8 mouse cellular contexts compared by ENCODE assay signal in the genomic region with DNA sequence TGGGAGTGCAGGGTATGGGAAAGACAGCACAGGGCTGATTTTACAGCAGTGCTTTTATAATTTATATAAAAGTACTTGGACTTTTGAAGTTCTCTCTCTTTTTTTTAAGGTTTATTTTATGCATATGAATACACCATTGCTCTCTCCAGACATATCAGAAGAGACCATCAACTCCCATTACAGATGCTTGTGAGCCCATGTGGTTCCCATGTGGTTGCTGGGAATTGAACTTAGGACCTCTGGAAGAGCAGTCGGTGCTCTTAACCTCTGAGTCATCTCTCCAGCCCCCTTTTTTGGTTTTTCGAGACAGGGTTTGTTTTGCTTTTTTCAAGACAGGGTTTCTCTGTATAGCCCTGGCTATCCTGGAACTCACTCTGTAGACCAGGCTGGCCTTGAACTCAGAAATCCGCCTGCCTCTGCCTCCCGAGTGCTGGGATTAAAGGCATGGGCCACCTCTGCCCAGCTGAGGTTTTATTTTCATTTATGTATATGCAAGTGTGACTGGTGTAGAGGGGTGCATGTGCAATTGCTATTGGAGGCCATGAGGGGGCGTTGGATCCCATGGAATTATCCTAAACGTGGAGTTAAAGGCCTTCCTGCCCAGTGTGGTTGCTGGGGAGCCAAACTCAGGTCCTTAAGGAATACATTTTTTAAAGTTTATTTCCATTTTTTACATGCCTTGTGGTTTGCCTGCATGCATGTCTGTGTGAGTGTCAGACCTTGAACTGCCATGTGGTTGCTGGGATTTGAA. TPM values are rescaled to one million over a fixed set of nuclear protein-coding genes. Genes with fewer than 3 reads are reported as not detected.
DNase-seq lines count a peak whose midpoint lies in the region; ATAC-seq and TF ChIP-seq lines count a peak whose summit lies in the region.
"Had no signal": no experiment of that assay in that cellular context is flagged by ENCODE, and none has a peak within 500 bp of the region (broad histone marks: within the 10 kb centered on the region; RNA-seq: fewer than 3 reads in every experiment).

No protein-coding gene starts in this region.

- peak overlapping the region; percentile 88 for H3K4me2 ChIP-seq in liver, embryonic 11.5 days
- peak overlapping the region; percentile 94 for H3K4me2 ChIP-seq in stomach, postnatal 0 days (replicated peaks; ENCODE audit: low read depth)

- H3K27ac ChIP-seq in testis, adult 2 months (ENCODE audit: control insufficient read depth, insufficient read depth, low read depth, low read length) = no peak overlapping the region
- H3K27ac ChIP-seq in embryonic fibroblast, embryonic 13.5 days (ENCODE audit: insufficient read depth, low read length) = no peak overlapping the region
- H3K27ac ChIP-seq in liver, embryonic 11.5 days (ENCODE audit: low read depth, low read length) = peak overlapping the region; percentile 84
- no peak overlapping the region for H3K27ac ChIP-seq in stomach, postnatal 0 days (replicated peaks)

- H3K9ac ChIP-seq in liver, embryonic 11.5 days (ENCODE audit: low read depth, low read length) = peak overlapping the region; percentile 95
- peak overlapping the region; percentile 92 for H3K9ac ChIP-seq in stomach, postnatal 0 days (ENCODE audit: low read length)

- peaks cover 5% of the 10 kb centered on the region for H3K4me1 ChIP-seq in testis, adult 2 months (ENCODE audit: control insufficient read depth, insufficient read depth, low read length)
- H3K4me1 ChIP-seq in embryonic fibroblast, embryonic 13.5 days (ENCODE audit: control insufficient read depth, insufficient read depth, low read length) = no peaks in the 10 kb centered on the region
- peaks cover 14% of the 10 kb centered on the region for H3K4me1 ChIP-seq in liver, embryonic 11.5 days (replicated peaks; ENCODE audit: control insufficient read depth, insufficient read depth, low read length)
- 0 out of 2 replicates have a peak, but pooled peaks cover 4% of the 10 kb centered on the region for H3K4me1 ChIP-seq in stomach, postnatal 0 days (replicated peaks; ENCODE audit: control insufficient read depth, insufficient read depth)

- TF ChIP-seq EP300 in stomach, postnatal 0 days (optimal IDR thresholded peaks at IDR 0.05) = no peak

- intact Hi-C loops in left cerebral cortex, postnatal 14 days (cut with DNase I) = no loop called here

- no peaks in the 10 kb centered on the region for H3K27me3 ChIP-seq in testis, adult 2 months (ENCODE audit: control insufficient read depth, insufficient read depth, low read length)
- no peaks in the 10 kb centered on the region for H3K27me3 ChIP-seq in liver, embryonic 11.5 days (replicated peaks; ENCODE audit: control insufficient read depth, insufficient read depth, low read length)
- no peaks in the 10 kb centered on the region for H3K27me3 ChIP-seq in stomach, postnatal 0 days (ENCODE audit: control insufficient read depth, insufficient read depth, low read length)

- no peak for TF ChIP-seq CTCF in testis, adult 2 months (IDR thresholded peaks at IDR 0.05; ENCODE audit: control insufficient read depth, insufficient read depth, insufficient replicate concordance, low read depth, low read length)
- TF ChIP-seq CTCF in embryonic fibroblast, embryonic 13.5 days (IDR thresholded peaks at IDR 0.05; ENCODE audit: borderline replicate concordance, insufficient read depth, low read length) = no peak
- peak; percentile 55 for TF ChIP-seq CTCF in stomach, postnatal 0 days (IDR thresholded peaks at IDR 0.05; ENCODE audit: low read depth)

- no peak for TF ChIP-seq POLR2A in testis, adult 2 months (IDR thresholded peaks at IDR 0.05; ENCODE audit: control insufficient read depth, low read depth, low read length)
- no peak for TF ChIP-seq POLR2A in embryonic fibroblast, embryonic 13.5 days (IDR thresholded peaks at IDR 0.05; ENCODE audit: low read depth, low read length)

- no peak for DNase-seq in testis, postnatal 14 days (ENCODE audit: low spot score)
- no peak for DNase-seq in liver, embryonic 11.5 days (ENCODE audit: low spot score)
- DNase-seq in stomach, postnatal 0 days (ENCODE audit: low spot score) = peak; percentile 44
- DNase-seq in left cerebral cortex, postnatal 14 days (ENCODE audit: low spot score in 2 of 2) = no peak
- DNase-seq in right cerebral cortex, postnatal 4 days = no peak
- DNase-seq: lung, postnatal 4 days had no signal

- ATAC-seq in liver, embryonic 11.5 days (replicated peaks; ENCODE audit: low FRiP score) = no peak
- ATAC-seq in stomach, postnatal 0 days (ENCODE audit: low FRiP score, low TSS enrichment) = no peak

- H3K9me3 ChIP-seq in liver, embryonic 11.5 days (ENCODE audit: control insufficient read depth, low read length) = no peaks in the 10 kb centered on the region
- no peaks in the 10 kb centered on the region for H3K9me3 ChIP-seq in stomach, postnatal 0 days (ENCODE audit: control insufficient read depth, low read length)

- WGBS in liver, embryonic 11.5 days = 53% methylated on average over 6 of the region's 6 CpGs
- 62% methylated on average over 6 of the region's 6 CpGs for WGBS in stomach, postnatal 0 days

- no peaks in the 10 kb centered on the region for H3K36me3 ChIP-seq in testis, adult 2 months (ENCODE audit: control insufficient read depth, insufficient read depth, low read length)
- H3K36me3 ChIP-seq in liver, embryonic 11.5 days (ENCODE audit: control insufficient read depth, insufficient read depth, low read length) = peaks cover 30% of the 10 kb centered on the region
- no peaks in the 10 kb centered on the region for H3K36me3 ChIP-seq in stomach, postnatal 0 days (ENCODE audit: control insufficient read depth, insufficient read depth, low read length)

- H3K4me3 ChIP-seq in testis, adult 2 months (ENCODE audit: control insufficient read depth, low read depth, low read length) = peak overlapping the region; percentile 85
- peak overlapping the region; percentile 83 for H3K4me3 ChIP-seq in embryonic fibroblast, embryonic 13.5 days (ENCODE audit: insufficient read depth, low read length)
- peak overlapping the region; percentile 94 for H3K4me3 ChIP-seq in liver, embryonic 11.5 days (ENCODE audit: low read depth, low read length)
- H3K4me3 ChIP-seq in stomach, postnatal 0 days (ENCODE audit: low read depth, low read length) = peak overlapping the region; percentile 92; the same call in 1 of the 2 replicates

RNA-seq across cellular contexts. Expression of a gene that starts 1.1 kb away (rescaled TPM):
- 5.6 and 6.9 TPM in 2 replicates for polyA plus RNA-seq in testis, adult 2 months (2012; rRNA removed)
- polyA plus RNA-seq in embryonic fibroblast, embryonic 13.5 days (2011; ENCODE audit: insufficient read length, low read depth, missing spikeins) = 18.9 and 27.3 TPM in 2 replicates
- polyA plus RNA-seq in liver, embryonic 11.5 days (2014; fragmentation: Nextera tagmentation; extraction: Ambion mirVana) = 51.5 and 52.0 TPM in 2 replicates
- polyA plus RNA-seq in stomach, postnatal 0 days (2015; fragmentation: Nextera tagmentation; extraction: Ambion mirVana) = 13.3 and 18.2 TPM in 2 replicates
- total RNA-seq in left cerebral cortex, postnatal 14 days (2021) = 10 to 100 TPM; 23.1 TPM

RNA-seq across cellular contexts. Expression of a gene that starts 1.2 kb away (rescaled TPM):
- polyA plus RNA-seq in testis, adult 2 months (2012; rRNA removed) = 6.3 and 7.1 TPM in 2 replicates
- polyA plus RNA-seq in embryonic fibroblast, embryonic 13.5 days (2011; ENCODE audit: insufficient read length, low read depth, missing spikeins) = 5.6 TPM in 2 replicates
- polyA plus RNA-seq in liver, embryonic 11.5 days (2014; fragmentation: Nextera tagmentation; extraction: Ambion mirVana) = 12.7 and 16.8 TPM in 2 replicates
- 18.2 and 19.8 TPM in 2 replicates for polyA plus RNA-seq in stomach, postnatal 0 days (2015; fragmentation: Nextera tagmentation; extraction: Ambion mirVana)
- 10 to 100 TPM; 13.0 to 14.7 TPM for total RNA-seq in left cerebral cortex, postnatal 14 days (2021)

RNA-seq across cellular contexts. Expression of a gene that starts 5.7 kb away (rescaled TPM):
- polyA plus RNA-seq in testis, adult 2 months (2012; rRNA removed) = 1.5 and 1.9 TPM in 2 replicates
- polyA plus RNA-seq in embryonic fibroblast, embryonic 13.5 days (2011; ENCODE audit: insufficient read length, low read depth, missing spikeins) = not detected in 2 replicates
- 0.18 and 0.51 TPM in 2 replicates for polyA plus RNA-seq in liver, embryonic 11.5 days (2014; fragmentation: Nextera tagmentation; extraction: Ambion mirVana)
- polyA plus RNA-seq in stomach, postnatal 0 days (2015; fragmentation: Nextera tagmentation; extraction: Ambion mirVana) = 0.15 TPM in 1 of 2 replicates, not detected in the other
- total RNA-seq in left cerebral cortex, postnatal 14 days (2021) = under 1 TPM; 0.40 TPM

RNA-seq across cellular contexts. Expression of a gene that starts 8.4 kb away (rescaled TPM):
- polyA plus RNA-seq in testis, adult 2 months (2012; rRNA removed) = 15.8 and 20.5 TPM in 2 replicates
- polyA plus RNA-seq in embryonic fibroblast, embryonic 13.5 days (2011; ENCODE audit: insufficient read length, low read depth, missing spikeins) = 24.0 and 30.7 TPM in 2 replicates
- polyA plus RNA-seq in liver, embryonic 11.5 days (2014; fragmentation: Nextera tagmentation; extraction: Ambion mirVana) = 39.1 and 40.2 TPM in 2 replicates
- polyA plus RNA-seq in stomach, postnatal 0 days (2015; fragmentation: Nextera tagmentation; extraction: Ambion mirVana) = 24.4 and 30.6 TPM in 2 replicates
- total RNA-seq in left cerebral cortex, postnatal 14 days (2021) = 10 to 100 TPM; 59.5 to 60.1 TPM

RNA-seq across cellular contexts. Expression of a gene that starts 16.6 kb away (rescaled TPM):
- 0.47 and 0.51 TPM in 2 replicates for polyA plus RNA-seq in testis, adult 2 months (2012; rRNA removed)
- polyA plus RNA-seq in embryonic fibroblast, embryonic 13.5 days (2011; ENCODE audit: insufficient read length, low read depth, missing spikeins) = not detected in 2 replicates
- polyA plus RNA-seq in liver, embryonic 11.5 days (2014; fragmentation: Nextera tagmentation; extraction: Ambion mirVana) = 0.10 TPM in 1 of 2 replicates, not detected in the other
- polyA plus RNA-seq in stomach, postnatal 0 days (2015; fragmentation: Nextera tagmentation; extraction: Ambion mirVana) = not detected in 2 replicates
- total RNA-seq in left cerebral cortex, postnatal 14 days (2021) = 1 to 10 TPM in 1 of 2 experiments, not detected in 1; 3.6 TPM
